Mouse (Mus musculus): ENCODE data around the gene Ddx6. TPM values are rescaled to one million over a fixed set of nuclear protein-coding genes. Genes with fewer than 3 reads are reported as not detected.

The Ddx6 gene
- polyA plus RNA-seq, 1 experiment from 2014 or later, result 32.7 TPM

DNA sequence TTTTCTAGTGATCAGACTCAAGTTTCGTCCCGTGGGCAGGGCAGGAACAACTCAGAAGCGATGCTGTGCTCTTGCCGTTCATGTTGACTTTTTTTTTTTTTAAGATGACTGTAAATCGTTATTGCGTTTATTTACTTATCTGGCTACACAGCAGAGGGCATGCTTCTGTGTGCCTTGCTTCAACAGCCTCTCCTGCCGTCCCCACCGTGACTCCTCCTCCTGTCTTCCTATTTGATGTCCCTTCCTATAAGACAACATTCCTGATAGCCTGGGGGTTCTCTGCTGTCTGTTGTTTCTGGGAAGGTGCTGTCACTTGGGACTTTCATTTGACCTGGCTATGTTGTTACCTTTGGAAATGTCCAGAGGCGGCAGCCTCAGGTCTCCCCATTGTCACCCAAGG is 16.1 kb upstream of the Ddx6 start:
- H3K9me3 ChIP-seq (ENCODE audit: control insufficient read depth, low read length), result no peaks in the 10 kb centered on the region; the same call in 1 of the 2 replicates
- no peaks in the 10 kb centered on the region for H3K36me3 ChIP-seq (ENCODE audit: control insufficient read depth, insufficient read depth, low read length)
- ATAC-seq (ENCODE audit: low FRiP score) (no peak), DNase-seq (ENCODE audit: low spot score) (no peak)
- no peak overlapping the region for H3K4me2 ChIP-seq (replicated peaks; ENCODE audit: low read depth, low read length)
- H3K9ac ChIP-seq (ENCODE audit: low read depth, low read length), result no peak overlapping the region
- H3K4me3 ChIP-seq (ENCODE audit: low read depth, low read length), result no peak overlapping the region
- no peak overlapping the region for H3K27ac ChIP-seq (ENCODE audit: low read depth, low read length)
- no peaks in the 10 kb centered on the region for H3K4me1 ChIP-seq (replicated peaks; ENCODE audit: control insufficient read depth, insufficient read depth, low read length)
- H3K27me3 ChIP-seq (ENCODE audit: control insufficient read depth, insufficient read depth, low read length), result no peaks in the 10 kb centered on the region
- WGBS, result 63% methylated on average over 9 of the region's 9 CpGs

DNA sequence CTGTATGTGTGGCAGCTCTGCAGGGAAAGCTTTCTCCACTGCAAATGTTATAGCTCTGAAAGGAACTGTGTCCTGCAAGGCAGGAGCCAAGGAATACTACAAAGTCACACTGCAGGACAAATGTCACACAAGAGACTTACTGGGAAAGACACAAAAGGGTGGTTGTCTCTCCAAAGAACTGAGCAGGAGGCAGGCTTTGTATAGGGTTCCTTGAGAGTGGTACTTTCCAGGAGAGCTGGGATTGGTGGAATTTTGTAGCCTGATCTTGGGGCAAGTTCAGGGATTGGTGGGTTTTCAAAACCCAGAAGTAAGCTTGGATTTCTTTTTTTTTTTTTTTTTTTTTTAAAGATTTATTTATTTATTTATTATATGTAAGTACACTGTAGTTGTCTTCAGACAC is 15.6 kb upstream of the Ddx6 start:
- Histone ChIP-seq H3K9me3 (ENCODE audit: control insufficient read depth, low read length) (no peaks in the 10 kb centered on the region), H3K27me3 (ENCODE audit: control insufficient read depth, insufficient read depth, low read length) (no peaks in the 10 kb centered on the region), H3K36me3 (ENCODE audit: control insufficient read depth, insufficient read depth, low read length) (no peaks in the 10 kb centered on the region), H3K4me2 (replicated peaks; ENCODE audit: low read depth, low read length) (no peak overlapping the region), H3K9ac (ENCODE audit: low read depth, low read length) (no peak overlapping the region), H3K4me1 (replicated peaks; ENCODE audit: control insufficient read depth, insufficient read depth, low read length) (no peaks in the 10 kb centered on the region), H3K27ac (ENCODE audit: low read depth, low read length) (no peak overlapping the region), H3K4me3 (ENCODE audit: low read depth, low read length) (no peak overlapping the region)
- ATAC-seq (ENCODE audit: low FRiP score) (no peak), DNase-seq (ENCODE audit: low spot score) (no peak)

DNA sequence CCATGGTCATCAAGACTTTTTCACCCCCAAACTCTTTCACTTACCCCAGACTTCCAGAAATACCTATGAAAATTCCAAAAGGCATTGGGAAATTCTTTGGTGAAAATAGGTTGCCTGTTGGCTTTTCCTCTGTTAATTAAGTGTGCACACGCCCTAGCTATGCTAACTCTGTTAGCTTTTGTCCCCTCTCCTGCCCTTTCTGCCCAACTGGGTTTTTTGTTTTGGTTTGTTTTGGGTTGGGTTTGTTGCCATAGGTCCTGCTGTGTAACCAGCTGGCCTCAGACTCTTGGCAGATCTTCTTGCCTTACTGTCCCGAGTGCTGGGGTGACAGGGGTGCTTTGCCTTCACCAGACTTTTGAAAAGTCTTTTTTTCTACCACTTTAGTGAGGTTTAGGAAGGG is 13.7 kb upstream of the Ddx6 start:
- 4% methylated on average over 2 of the region's 2 CpGs for WGBS

DNA sequence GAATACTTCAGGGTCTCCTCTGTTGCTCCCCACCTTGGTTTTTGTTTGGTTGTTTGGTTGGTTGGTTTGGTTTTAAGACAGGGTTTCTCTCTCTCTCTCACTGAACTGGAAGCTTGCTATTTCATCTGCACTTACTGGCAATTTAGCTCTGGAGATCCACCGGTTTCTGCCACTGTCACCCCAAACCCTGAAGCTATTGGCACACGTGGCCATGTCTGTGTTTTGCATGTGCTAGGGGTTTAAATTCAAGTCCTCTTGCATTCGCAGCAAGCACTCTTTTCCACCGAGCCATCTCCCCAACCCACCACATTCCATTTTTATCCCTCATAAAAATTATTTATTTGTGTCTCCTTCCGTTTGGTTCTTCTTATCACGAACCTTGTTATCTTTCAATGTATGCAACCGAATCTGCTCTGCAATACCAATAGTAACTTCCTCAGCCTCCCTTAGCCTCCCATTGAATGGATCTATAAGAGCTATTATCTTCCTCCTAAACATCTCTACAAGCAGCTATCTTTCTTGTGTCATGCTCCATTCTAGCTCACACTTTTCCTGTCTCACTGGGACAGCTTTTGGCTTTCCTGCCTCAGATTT is 13.0 kb upstream of the Ddx6 start:
- Histone ChIP-seq H3K4me1 (replicated peaks; ENCODE audit: control insufficient read depth, insufficient read depth, low read length) (no peaks in the 10 kb centered on the region), H3K4me3 (ENCODE audit: low read depth, low read length) (no peak overlapping the region), H3K36me3 (ENCODE audit: control insufficient read depth, insufficient read depth, low read length) (no peaks in the 10 kb centered on the region), H3K9me3 (ENCODE audit: control insufficient read depth, low read length) (no peaks in the 10 kb centered on the region), H3K4me2 (replicated peaks; ENCODE audit: low read depth, low read length) (no peak overlapping the region), H3K9ac (ENCODE audit: low read depth, low read length) (no peak overlapping the region), H3K27me3 (ENCODE audit: control insufficient read depth, insufficient read depth, low read length) (no peaks in the 10 kb centered on the region), H3K27ac (ENCODE audit: low read depth, low read length) (no peak overlapping the region)
- ATAC-seq (ENCODE audit: low FRiP score), result no peak
- 83% methylated on average over 7 of the region's 7 CpGs for WGBS
- no peak for DNase-seq (ENCODE audit: low spot score)

More for the DNA sequence above, 13.7 kb upstream of the Ddx6 start:
- DNase-seq (ENCODE audit: low spot score), result no peak
- Histone ChIP-seq H3K4me2 (replicated peaks; ENCODE audit: low read depth, low read length) (no peak overlapping the region), H3K9ac (ENCODE audit: low read depth, low read length) (no peak overlapping the region), H3K27ac (ENCODE audit: low read depth, low read length) (no peak overlapping the region), H3K4me1 (replicated peaks; ENCODE audit: control insufficient read depth, insufficient read depth, low read length) (no peaks in the 10 kb centered on the region), H3K4me3 (ENCODE audit: low read depth, low read length) (no peak overlapping the region), H3K36me3 (ENCODE audit: control insufficient read depth, insufficient read depth, low read length) (no peaks in the 10 kb centered on the region), H3K9me3 (ENCODE audit: control insufficient read depth, low read length) (no peaks in the 10 kb centered on the region), H3K27me3 (ENCODE audit: control insufficient read depth, insufficient read depth, low read length) (no peaks in the 10 kb centered on the region)
- ATAC-seq (ENCODE audit: low FRiP score), result no peak

DNA sequence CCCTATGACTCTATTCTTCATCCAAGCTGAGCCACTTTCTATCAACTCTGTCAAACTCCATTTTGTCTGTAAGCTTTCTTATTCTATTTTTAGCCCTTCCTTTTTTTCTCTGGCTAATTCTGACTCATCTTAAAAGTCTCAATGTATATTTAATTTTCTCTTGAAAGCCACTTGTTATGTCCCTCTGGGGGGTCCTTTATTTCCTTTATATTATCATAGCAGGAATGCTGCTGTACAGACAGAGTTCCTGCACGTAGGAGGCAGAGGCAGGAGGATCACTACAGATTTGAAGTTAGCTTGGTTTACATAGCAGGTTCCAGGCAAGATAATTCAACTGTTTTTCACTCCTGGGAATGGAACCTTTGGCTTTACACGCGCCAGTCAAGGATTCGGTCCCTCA is 11.5 kb upstream of the Ddx6 start:
- no peaks in the 10 kb centered on the region for H3K36me3 ChIP-seq (ENCODE audit: control insufficient read depth, insufficient read depth, low read length)
- no peak overlapping the region for H3K9ac ChIP-seq (ENCODE audit: low read depth, low read length)
- H3K27ac ChIP-seq (ENCODE audit: low read depth, low read length), result no peak overlapping the region
- 86% methylated on average over 4 of the region's 4 CpGs for WGBS
- no peaks in the 10 kb centered on the region for H3K27me3 ChIP-seq (ENCODE audit: control insufficient read depth, insufficient read depth, low read length)
- DNase-seq (ENCODE audit: low spot score) (no peak), ATAC-seq (ENCODE audit: low FRiP score) (no peak)
- H3K4me3 ChIP-seq (ENCODE audit: low read depth, low read length), result no peak overlapping the region
- no peak overlapping the region for H3K4me2 ChIP-seq (replicated peaks; ENCODE audit: low read depth, low read length)
- H3K9me3 ChIP-seq (ENCODE audit: control insufficient read depth, low read length), result no peaks in the 10 kb centered on the region
- H3K4me1 ChIP-seq (replicated peaks; ENCODE audit: control insufficient read depth, insufficient read depth, low read length), result no peaks in the 10 kb centered on the region

DNA sequence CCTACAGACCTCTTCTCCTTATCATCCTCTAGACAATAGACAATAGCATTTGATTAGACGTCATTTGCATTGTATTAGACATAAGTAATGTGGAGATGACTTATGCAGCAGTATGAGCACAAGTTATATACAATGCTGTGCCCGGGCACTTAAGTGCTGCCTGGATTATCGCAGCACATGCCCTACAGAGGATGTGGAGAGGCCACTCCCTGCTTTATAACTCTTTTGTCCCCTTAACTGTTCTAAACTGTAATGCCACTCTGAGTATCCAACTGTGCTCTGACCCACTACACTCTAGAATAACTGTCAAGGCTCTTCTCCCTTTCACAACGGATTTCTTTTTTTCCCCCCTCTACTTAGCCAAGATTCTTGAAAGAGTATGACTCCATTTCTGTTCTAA is 10.8 kb upstream of the Ddx6 start:
- DNase-seq (ENCODE audit: low spot score) (no peak), ATAC-seq (ENCODE audit: low FRiP score) (no peak)
- Histone ChIP-seq H3K27me3 (ENCODE audit: control insufficient read depth, insufficient read depth, low read length) (no peaks in the 10 kb centered on the region), H3K27ac (ENCODE audit: low read depth, low read length) (no peak overlapping the region), H3K4me1 (replicated peaks; ENCODE audit: control insufficient read depth, insufficient read depth, low read length) (peaks cover 2% of the 10 kb centered on the region; the same call in 1 of the 2 replicates), H3K4me2 (replicated peaks; ENCODE audit: low read depth, low read length) (no peak overlapping the region), H3K36me3 (ENCODE audit: control insufficient read depth, insufficient read depth, low read length) (no peaks in the 10 kb centered on the region), H3K4me3 (ENCODE audit: low read depth, low read length) (no peak overlapping the region), H3K9ac (ENCODE audit: low read depth, low read length) (no peak overlapping the region), H3K9me3 (ENCODE audit: control insufficient read depth, low read length) (no peaks in the 10 kb centered on the region)
- 88% methylated on average over 4 of the region's 4 CpGs for WGBS

DNA sequence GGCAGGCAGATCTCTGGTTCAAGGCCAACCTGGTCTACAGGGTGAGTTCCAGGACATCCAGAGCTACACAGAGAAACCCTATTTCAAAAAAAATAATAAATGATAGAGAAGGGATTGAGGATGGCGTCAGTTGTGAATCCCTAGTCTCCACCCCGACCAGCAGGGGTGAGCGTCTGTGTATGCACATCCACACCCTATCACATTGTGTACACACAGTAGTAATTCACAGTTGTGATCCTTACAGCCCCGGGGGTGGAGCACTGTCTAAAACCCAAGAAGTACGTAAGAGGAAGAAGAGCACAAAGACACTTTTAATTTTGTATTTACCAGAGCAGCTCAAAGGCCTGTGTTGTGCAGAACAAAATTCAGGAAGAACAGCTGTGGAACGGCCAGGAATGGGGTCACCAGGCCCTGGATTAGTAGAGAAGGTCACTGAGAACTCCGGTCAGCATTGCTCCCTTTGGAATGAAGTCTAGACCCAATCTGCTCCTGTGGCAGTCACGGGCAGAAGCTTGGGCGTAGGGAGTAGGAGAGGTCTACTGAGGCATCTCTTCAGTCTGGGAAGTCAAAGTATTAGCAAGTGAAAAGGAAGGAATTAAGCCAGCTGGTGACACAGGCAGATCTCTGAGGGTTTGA is 9.7 kb upstream of the Ddx6 start:
- Histone ChIP-seq H3K4me1 (replicated peaks; ENCODE audit: control insufficient read depth, insufficient read depth, low read length) (peaks cover 6% of the 10 kb centered on the region; the same call in 1 of the 2 replicates), H3K4me2 (replicated peaks; ENCODE audit: low read depth, low read length) (no peak overlapping the region), H3K9ac (ENCODE audit: low read depth, low read length) (no peak overlapping the region), H3K4me3 (ENCODE audit: low read depth, low read length) (no peak overlapping the region), H3K9me3 (ENCODE audit: control insufficient read depth, low read length) (no peaks in the 10 kb centered on the region), H3K36me3 (ENCODE audit: control insufficient read depth, insufficient read depth, low read length) (no peaks in the 10 kb centered on the region), H3K27ac (ENCODE audit: low read depth, low read length) (no peak overlapping the region), H3K27me3 (ENCODE audit: control insufficient read depth, insufficient read depth, low read length) (no peaks in the 10 kb centered on the region)
- DNase-seq (ENCODE audit: low spot score) (no peak), ATAC-seq (ENCODE audit: low FRiP score) (no peak)
- 82% methylated on average over 9 of the region's 9 CpGs for WGBS

DNA sequence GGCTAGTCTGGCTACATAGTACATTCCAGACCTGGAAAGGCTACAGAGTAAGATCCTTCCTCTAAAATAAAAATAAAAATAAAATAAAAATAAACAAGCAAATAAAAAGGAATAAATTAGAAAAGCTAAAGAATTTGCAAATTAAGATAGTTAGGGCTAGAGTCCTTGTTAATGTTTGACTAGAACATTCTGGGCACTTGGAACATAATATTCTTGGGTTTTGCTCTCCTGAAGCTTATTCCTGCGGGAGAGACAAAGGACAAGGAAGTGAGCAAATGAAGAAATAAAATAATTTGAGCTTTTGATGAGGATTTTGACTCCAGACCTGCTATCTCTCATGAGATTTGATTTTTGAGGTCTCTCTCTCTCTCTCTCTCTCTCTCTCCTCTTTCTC is 9.2 kb upstream of the Ddx6 start:
- no peak overlapping the region for H3K4me2 ChIP-seq (replicated peaks; ENCODE audit: low read depth, low read length)
- no peak overlapping the region for H3K4me3 ChIP-seq (ENCODE audit: low read depth, low read length)
- H3K27ac ChIP-seq (ENCODE audit: low read depth, low read length), result no peak overlapping the region
- H3K36me3 ChIP-seq (ENCODE audit: control insufficient read depth, insufficient read depth, low read length), result no peaks in the 10 kb centered on the region
- H3K27me3 ChIP-seq (ENCODE audit: control insufficient read depth, insufficient read depth, low read length), result no peaks in the 10 kb centered on the region
- H3K9ac ChIP-seq (ENCODE audit: low read depth, low read length), result no peak overlapping the region
- DNase-seq (ENCODE audit: low spot score) (no peak), ATAC-seq (ENCODE audit: low FRiP score) (no peak)
- H3K9me3 ChIP-seq (ENCODE audit: control insufficient read depth, low read length), result no peaks in the 10 kb centered on the region
- peaks cover 6% of the 10 kb centered on the region; the same call in 1 of the 2 replicates for H3K4me1 ChIP-seq (replicated peaks; ENCODE audit: control insufficient read depth, insufficient read depth, low read length)
- WGBS, result 82% methylated on average over 1 of the region's 1 CpGs

DNA sequence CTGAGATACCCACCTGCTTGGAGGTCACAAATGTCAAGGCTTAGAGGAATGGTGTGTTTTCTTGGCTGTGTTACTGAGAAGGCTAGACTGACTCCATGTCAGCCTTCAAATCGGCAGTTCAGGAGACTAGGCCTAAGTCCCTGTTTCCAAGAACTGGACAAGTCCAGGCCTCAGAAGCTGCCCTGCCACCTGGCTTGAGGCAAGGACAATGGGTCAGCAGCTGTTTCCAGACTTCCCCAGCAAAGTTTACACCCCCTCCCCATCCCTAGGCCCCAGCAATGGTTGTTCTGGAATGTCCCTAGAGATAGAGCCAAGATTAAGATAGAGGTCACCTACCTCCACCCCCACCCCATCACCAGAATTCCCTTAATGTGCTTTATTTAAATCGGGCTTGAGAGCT is 7.0 kb upstream of the Ddx6 start:
- no peaks in the 10 kb centered on the region for H3K27me3 ChIP-seq (ENCODE audit: control insufficient read depth, insufficient read depth, low read length)
- DNase-seq (ENCODE audit: low spot score) (no peak), ATAC-seq (ENCODE audit: low FRiP score) (no peak)
- no peaks in the 10 kb centered on the region for H3K9me3 ChIP-seq (ENCODE audit: control insufficient read depth, low read length)
- peaks cover 7% of the 10 kb centered on the region; the same call in 1 of the 2 replicates for H3K4me1 ChIP-seq (replicated peaks; ENCODE audit: control insufficient read depth, insufficient read depth, low read length)
- H3K27ac ChIP-seq (ENCODE audit: low read depth, low read length), result no peak overlapping the region
- no peak overlapping the region for H3K9ac ChIP-seq (ENCODE audit: low read depth, low read length)
- H3K4me3 ChIP-seq (ENCODE audit: low read depth, low read length), result no peak overlapping the region
- H3K36me3 ChIP-seq (ENCODE audit: control insufficient read depth, insufficient read depth, low read length), result no peaks in the 10 kb centered on the region
- H3K4me2 ChIP-seq (replicated peaks; ENCODE audit: low read depth, low read length), result no peak overlapping the region
- WGBS, result 89% methylated on average over 2 of the region's 2 CpGs

Data from hindbrain, embryonic 11.5 days (tissue).